Mouse (Mus musculus) embryonic fibroblast, embryonic 13.5 days (primary cell): ENCODE results near the gene Cryzl1.
A peak's percentile ranks its signal among the peaks of the same experiment; 100 is the strongest.

Experiments used
- CTCF ChIP-seq: IDR thresholded peaks from 2 replicates; pipeline ENCODE4 v1.5.1; 2011; ENCODE audit warnings: mild to moderate bottlenecking, control low read depth, low read length, moderate library complexity, borderline replicate concordance; ENCODE audit not compliant: insufficient read depth
- POLR2A ChIP-seq: IDR thresholded peaks from 2 replicates; pipeline ENCODE4 v1.6.1; 2011; ENCODE audit warnings: low read depth, mild to moderate bottlenecking, control low read depth, low read length, moderate library complexity

- TF ChIP-seq CTCF (no peak), POLR2A (peak; percentile 49)
Measured at GRCm38 (mm10) chr16:91648220-91648550, 80.6 kb downstream of the Cryzl1 start.
